Mouse (Mus musculus) B cell, adult 67 days (primary cell): ENCODE data around the gene Faf1. TPM values are rescaled to one million over a fixed set of nuclear protein-coding genes. Genes with fewer than 3 reads are reported as not detected.

Experiments
- total RNA-seq, 2 experiments: library from RNA; stranded (reverse); gene quantifications; 4 replicates each; pipeline ENCODE4 v1.2.4; 2023

Gene Faf1
- total RNA-seq, result 10 to 100 TPM; 25.2 to 29.2 TPM

GRCm38 (mm10) chr4:109676218-109677215, at the start of gene Faf1:
Gene Faf1 (plus strand): TSS chr4:109676588.

GRCm38 (mm10) chr4:109666461-109667269, 9.7 kb upstream of the Faf1 start, which contains the start of gene Cdkn2c:
Gene Cdkn2c (minus strand): TSS chr4:109667189.

DNA sequence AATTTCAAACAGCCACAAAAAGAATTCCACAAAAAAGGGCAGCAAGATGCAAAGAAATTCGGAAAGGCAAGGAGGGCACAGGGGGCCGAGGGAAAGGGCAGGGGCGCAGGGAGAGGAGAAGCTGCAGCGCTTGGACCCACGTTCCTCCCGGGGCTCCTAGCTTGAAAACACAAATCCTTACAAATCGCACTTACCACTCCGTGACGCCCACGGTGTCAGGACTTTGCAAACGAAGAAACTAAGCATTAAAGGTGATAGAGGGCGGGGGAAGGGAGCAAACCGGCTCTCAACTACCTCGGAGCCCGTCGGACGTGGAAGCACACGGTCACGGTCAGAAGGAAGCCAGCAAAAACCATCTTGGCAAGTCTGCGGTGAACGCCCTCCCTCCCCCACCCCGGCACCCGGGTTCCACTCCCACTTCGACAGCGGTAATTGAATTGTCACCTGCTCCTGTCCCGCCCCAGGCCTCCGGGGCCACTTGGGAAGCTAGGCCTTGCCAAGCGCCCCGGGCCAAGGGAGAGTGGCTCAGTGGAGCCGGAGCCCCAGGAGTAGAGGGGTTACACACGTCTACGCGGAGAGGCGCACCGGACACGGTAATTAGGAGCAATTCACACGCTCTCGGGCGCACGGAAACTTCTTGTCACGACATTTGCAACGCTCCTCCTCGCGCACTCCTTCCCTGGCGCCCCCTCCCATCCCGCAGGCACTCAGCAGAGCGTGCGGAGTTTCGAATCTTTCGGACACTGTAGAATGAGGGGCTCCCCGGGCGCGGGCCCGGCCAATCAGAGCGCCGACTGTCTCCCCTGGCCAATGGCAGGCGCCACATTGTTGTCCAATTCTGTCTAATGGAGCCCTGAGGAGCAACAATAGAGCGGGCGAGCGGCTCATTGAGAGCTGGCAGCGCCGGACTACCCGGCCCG, 301.0 kb downstream of the Faf1 start, which contains the start of gene Dmrta2:
Gene Dmrta2, plus strand, starts transcription at position 906 of the 920 bp plus-strand sequence.

Other genes starting within 250 kb of the Faf1 start
- 10 to 100 TPM; 15.8 to 19.6 TPM for gene Rnf11, start 191.9 kb upstream of the Faf1 start, total RNA-seq
- gene 4930522H14Rik, start 145.3 kb upstream of the Faf1 start, total RNA-seq, result not detected
- 10 to 100 TPM in 1 of 2 experiments, 1 to 10 TPM in 1; 6.7 to 10.8 TPM for gene Cdkn2c, start 9.4 kb upstream of the Faf1 start, total RNA-seq